Mouse (Mus musculus) embryonic fibroblast, embryonic 13.5 days (primary cell): ENCODE measurements around the gene Ppp3ca. TPM values are rescaled to one million over a fixed set of nuclear protein-coding genes. Genes with fewer than 3 reads are reported as not detected.

Experiments
- H3K27ac ChIP-seq: 2 replicates; pipeline ENCODE4 v1.5.1; 2012; ENCODE audit warnings: low read length, control low read depth, inconsistent platforms; ENCODE audit not compliant: insufficient read depth
- H3K4me1 ChIP-seq: 2 replicates; pipeline ENCODE4 v1.6.1; 2011; ENCODE audit warnings: low read length; ENCODE audit not compliant: control insufficient read depth, insufficient read depth
- H3K4me3 ChIP-seq: 2 replicates; pipeline ENCODE4 v1.5.1; 2011; ENCODE audit warnings: mild to moderate bottlenecking, control low read depth, low read length; ENCODE audit not compliant: insufficient read depth
- CTCF ChIP-seq: IDR thresholded peaks from 2 replicates; pipeline ENCODE4 v1.5.1; 2011; ENCODE audit warnings: mild to moderate bottlenecking, control low read depth, low read length, moderate library complexity, borderline replicate concordance; ENCODE audit not compliant: insufficient read depth
- POLR2A ChIP-seq: IDR thresholded peaks from 2 replicates; pipeline ENCODE4 v1.6.1; 2011; ENCODE audit warnings: low read depth, mild to moderate bottlenecking, control low read depth, low read length, moderate library complexity
- polyA plus RNA-seq: library from polyadenylated mRNA; stranded (reverse); fragments of >200 nt; gene quantifications from 2 replicates; pipeline ENCODE4 v1.2.4, GENCODE M21; 2011; ENCODE audit warnings: low read depth; ENCODE audit not compliant: missing spikeins, insufficient read length

The Ppp3ca gene
- polyA plus RNA-seq, 1 experiment = 77.8 TPM

GRCm38 (mm10) chr3:136818997-136819396 lies 149.1 kb downstream of the Ppp3ca start:
- Histone ChIP-seq H3K4me3 (no peak overlapping the region), H3K27ac (no peak overlapping the region), H3K4me1 (no peaks in the 10 kb centered on the region)
- TF ChIP-seq CTCF (no peak), POLR2A (no peak)

GRCm38 (mm10) chr3:136821039-136821438 lies 151.1 kb downstream of the Ppp3ca start:
- no peak overlapping the region for H3K27ac ChIP-seq
- no peak for TF ChIP-seq CTCF
- TF ChIP-seq POLR2A = no peak
- no peak overlapping the region for H3K4me3 ChIP-seq
- no peaks in the 10 kb centered on the region for H3K4me1 ChIP-seq

- Histone ChIP-seq H3K27ac (no peak overlapping the region), H3K4me1 (no peaks in the 10 kb centered on the region), H3K4me3 (no peak overlapping the region)
- no peak for TF ChIP-seq POLR2A
These were observed 152.1 kb downstream of the Ppp3ca start for GRCm38 (mm10) chr3:136821993-136822392.

- TF ChIP-seq POLR2A (no peak), CTCF (no peak)
- no peak overlapping the region for H3K27ac ChIP-seq
- no peak overlapping the region for H3K4me3 ChIP-seq
- H3K4me1 ChIP-seq = no peaks in the 10 kb centered on the region
These were observed 152.5 kb downstream of the Ppp3ca start for GRCm38 (mm10) chr3:136822431-136822830.

- Histone ChIP-seq H3K4me1 (peaks cover 2% of the 10 kb centered on the region; the same call in 1 of the 2 replicates), H3K4me3 (no peak overlapping the region), H3K27ac (no peak overlapping the region)
- TF ChIP-seq POLR2A (no peak), CTCF (no peak)
These were observed 158.5 kb downstream of the Ppp3ca start for GRCm38 (mm10) chr3:136828451-136828850.

- Histone ChIP-seq H3K27ac (no peak overlapping the region), H3K4me3 (no peak overlapping the region), H3K4me1 (peaks cover 3% of the 10 kb centered on the region; the same call in 1 of the 2 replicates)
- TF ChIP-seq POLR2A = no peak
- TF ChIP-seq CTCF = no peak
These were observed 159.2 kb downstream of the Ppp3ca start for GRCm38 (mm10) chr3:136829109-136829508.

GRCm38 (mm10) chr3:136830687-136831220 lies 160.8 kb downstream of the Ppp3ca start:
- Histone ChIP-seq H3K4me3 (no peak overlapping the region), H3K27ac (no peak overlapping the region), H3K4me1 (peaks cover 3% of the 10 kb centered on the region; the same call in 1 of the 2 replicates)
- no peak for TF ChIP-seq CTCF
- no peak for TF ChIP-seq POLR2A

- peaks cover 3% of the 10 kb centered on the region; the same call in 1 of the 2 replicates for H3K4me1 ChIP-seq
- H3K4me3 ChIP-seq = no peak overlapping the region
- no peak overlapping the region for H3K27ac ChIP-seq
- no peak for TF ChIP-seq CTCF
- no peak for TF ChIP-seq POLR2A
These were observed 163.2 kb downstream of the Ppp3ca start for GRCm38 (mm10) chr3:136833003-136833745.

- peaks cover 3% of the 10 kb centered on the region; the same call in 1 of the 2 replicates for H3K4me1 ChIP-seq
- TF ChIP-seq POLR2A (no peak), CTCF (no peak)
These were observed 164.0 kb downstream of the Ppp3ca start for GRCm38 (mm10) chr3:136833893-136834292.

GRCm38 (mm10) chr3:136835851-136836250 lies 165.9 kb downstream of the Ppp3ca start:
- no peak overlapping the region for H3K4me3 ChIP-seq
- peaks cover 3% of the 10 kb centered on the region for H3K4me1 ChIP-seq
- H3K27ac ChIP-seq = no peak overlapping the region
- no peak for TF ChIP-seq POLR2A
- TF ChIP-seq CTCF = no peak

More at GRCm38 (mm10) chr3:136833893-136834292, 164.0 kb downstream of the Ppp3ca start:
- Histone ChIP-seq H3K4me3 (no peak overlapping the region), H3K27ac (no peak overlapping the region)
